Mouse (Mus musculus): ENCODE data around the gene Prmt2. TPM values are rescaled to one million over a fixed set of nuclear protein-coding genes. Genes with fewer than 3 reads are reported as not detected.
A peak's percentile ranks its signal among the peaks of the same experiment; 100 is the strongest.

The Prmt2 gene
- polyA plus RNA-seq, 1 experiment from 2014 or later, result 51.3 TPM

DNA sequence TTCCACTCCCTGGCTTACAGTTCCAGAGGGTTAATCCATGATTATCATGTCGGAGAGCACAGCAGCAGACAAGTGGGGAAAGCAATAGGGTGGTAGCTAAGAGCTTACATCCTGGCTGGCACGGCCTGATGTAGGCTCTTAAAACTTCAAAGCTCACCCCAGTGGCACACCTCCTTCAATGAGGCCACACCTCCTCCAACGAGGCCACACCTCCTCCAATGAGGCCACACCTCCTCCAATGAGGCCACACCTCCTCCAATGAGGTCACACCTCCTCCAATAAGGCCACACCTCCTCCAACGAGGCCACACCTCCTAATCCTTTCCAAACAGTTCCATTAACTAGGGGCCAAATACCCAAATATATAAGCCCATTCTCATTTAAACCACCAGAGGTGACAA lies 23.5 kb downstream of the Prmt2 start:
- Histone ChIP-seq H3K36me3 (peaks cover 38% of the 10 kb centered on the region), H3K9ac (no peak overlapping the region), H3K9me3 (no peaks in the 10 kb centered on the region), H3K4me1 (no peaks in the 10 kb centered on the region), H3K4me3 (replicated peaks) (no peak overlapping the region), H3K27ac (no peak overlapping the region), H3K27me3 (replicated peaks) (no peaks in the 10 kb centered on the region), H3K4me2 (no peak overlapping the region)
- WGBS, result 95% methylated on average over 4 of the region's 4 CpGs
- no peak for ATAC-seq (ENCODE audit: insufficient read depth, low FRiP score, low read depth)

DNA sequence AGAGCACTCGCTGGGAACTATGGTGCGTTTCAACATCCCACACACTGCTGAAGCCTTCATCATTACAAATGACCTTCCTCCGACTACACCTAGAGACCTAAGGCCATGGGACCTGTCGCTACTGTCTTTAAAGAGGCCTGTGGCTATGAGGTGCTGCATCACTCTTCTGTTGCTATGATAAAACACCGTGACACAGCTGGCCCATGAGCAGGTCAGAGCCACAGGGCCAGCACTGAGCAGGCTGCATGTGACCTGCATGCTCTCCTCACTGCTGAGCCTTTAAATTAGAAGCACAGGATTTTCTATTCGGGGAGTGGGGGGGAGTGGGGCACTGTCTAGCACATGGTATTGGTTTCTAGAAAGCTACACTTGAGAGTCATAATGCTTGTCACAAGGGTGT lies 25.5 kb downstream of the Prmt2 start:
- 85% methylated on average over 6 of the region's 6 CpGs for WGBS

GRCm38 (mm10) chr10:76210806-76211205 lies 26.9 kb downstream of the Prmt2 start:
- H3K27ac ChIP-seq, result no peak overlapping the region
- no peak for ATAC-seq (ENCODE audit: insufficient read depth, low FRiP score, low read depth)
- H3K9me3 ChIP-seq, result no peaks in the 10 kb centered on the region
- H3K4me3 ChIP-seq (replicated peaks), result no peak overlapping the region
- no peak overlapping the region for H3K4me2 ChIP-seq
- peaks cover 34% of the 10 kb centered on the region for H3K36me3 ChIP-seq
- H3K27me3 ChIP-seq (replicated peaks), result no peaks in the 10 kb centered on the region
- H3K4me1 ChIP-seq, result no peaks in the 10 kb centered on the region
- no peak overlapping the region for H3K9ac ChIP-seq
- 94% methylated on average over 7 of the region's 7 CpGs for WGBS

More for the DNA sequence above, 25.5 kb downstream of the Prmt2 start:
- Histone ChIP-seq H3K27ac (no peak overlapping the region), H3K4me3 (replicated peaks) (no peak overlapping the region), H3K36me3 (peaks cover 42% of the 10 kb centered on the region), H3K4me1 (no peaks in the 10 kb centered on the region), H3K4me2 (no peak overlapping the region), H3K9ac (no peak overlapping the region), H3K27me3 (replicated peaks) (no peaks in the 10 kb centered on the region), H3K9me3 (no peaks in the 10 kb centered on the region)
- no peak for ATAC-seq (ENCODE audit: insufficient read depth, low FRiP score, low read depth)

DNA sequence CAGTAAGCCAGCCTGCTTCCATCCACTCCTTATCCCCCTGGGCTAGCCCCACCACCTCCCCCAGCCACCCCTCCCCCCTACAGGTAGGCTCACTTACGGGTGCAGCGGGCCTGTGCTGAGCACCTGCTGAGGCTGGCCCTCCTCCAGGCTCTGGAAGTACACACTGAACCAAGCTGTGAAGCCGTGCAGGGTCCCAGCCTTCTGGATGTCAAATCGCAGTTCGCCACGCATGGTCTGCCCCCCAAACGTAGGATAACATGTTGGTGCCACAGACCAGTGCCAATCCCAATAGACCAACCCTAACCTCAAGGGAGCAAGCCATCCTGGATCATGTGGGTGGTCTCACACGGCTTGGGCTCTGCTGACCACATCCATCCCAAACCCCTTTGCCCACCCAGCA lies 28.4 kb downstream of the Prmt2 start:
- Histone ChIP-seq H3K4me2 (no peak overlapping the region), H3K36me3 (peaks cover 21% of the 10 kb centered on the region), H3K27me3 (replicated peaks) (no peaks in the 10 kb centered on the region), H3K27ac (no peak overlapping the region), H3K9ac (no peak overlapping the region), H3K9me3 (no peaks in the 10 kb centered on the region), H3K4me1 (no peaks in the 10 kb centered on the region), H3K4me3 (replicated peaks) (no peak overlapping the region)
- WGBS, result 87% methylated on average over 8 of the region's 8 CpGs
- no peak for ATAC-seq (ENCODE audit: insufficient read depth, low FRiP score, low read depth)

DNA sequence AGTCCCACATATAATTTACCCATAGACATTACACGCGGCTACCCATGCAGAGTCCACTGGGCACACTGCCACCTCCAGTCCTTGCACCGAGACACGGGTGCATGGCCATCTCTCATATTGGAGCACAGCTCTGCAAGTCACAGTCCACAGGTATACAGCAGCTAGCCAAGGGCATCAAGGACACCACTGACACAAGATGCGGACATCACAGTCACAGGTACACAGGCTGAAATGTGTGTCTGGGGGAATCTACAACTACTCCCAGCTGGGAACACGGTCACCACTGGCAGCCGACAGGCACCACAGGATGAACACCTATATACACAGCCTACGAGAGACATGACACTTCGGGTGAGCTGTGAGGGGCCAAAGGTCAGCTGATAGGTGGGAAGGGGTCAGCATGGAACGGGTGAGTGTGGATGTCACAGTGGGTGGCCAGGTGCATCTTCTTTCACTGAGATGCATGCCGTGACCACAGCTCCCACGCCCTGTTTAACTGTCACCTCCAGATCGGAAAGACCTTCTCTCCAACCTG lies 30.3 kb downstream of the Prmt2 start:
- Histone ChIP-seq H3K36me3 (peaks cover 17% of the 10 kb centered on the region), H3K4me2 (no peak overlapping the region), H3K4me1 (no peaks in the 10 kb centered on the region), H3K9ac (no peak overlapping the region), H3K27me3 (replicated peaks) (no peaks in the 10 kb centered on the region), H3K27ac (no peak overlapping the region), H3K4me3 (replicated peaks) (no peak overlapping the region), H3K9me3 (no peaks in the 10 kb centered on the region)
- no peak for ATAC-seq (ENCODE audit: insufficient read depth, low FRiP score, low read depth)
- 84% methylated on average over 13 of the region's 13 CpGs for WGBS

- Histone ChIP-seq H3K4me2 (peak overlapping the region; percentile 56), H3K36me3 (peaks cover 6% of the 10 kb centered on the region; the same call in 1 of the 2 replicates), H3K27ac (no peak overlapping the region), H3K4me3 (replicated peaks) (peak overlapping the region; percentile 40), H3K9ac (no peak overlapping the region), H3K4me1 (no peaks in the 10 kb centered on the region), H3K9me3 (no peaks in the 10 kb centered on the region), H3K27me3 (replicated peaks) (no peaks in the 10 kb centered on the region)
- WGBS, result 19% methylated on average over 17 of the region's 18 CpGs
- ATAC-seq (ENCODE audit: insufficient read depth, low FRiP score, low read depth), result no peak
Measured at GRCm38 (mm10) chr10:76203798-76204283, 33.8 kb downstream of the Prmt2 start.

DNA sequence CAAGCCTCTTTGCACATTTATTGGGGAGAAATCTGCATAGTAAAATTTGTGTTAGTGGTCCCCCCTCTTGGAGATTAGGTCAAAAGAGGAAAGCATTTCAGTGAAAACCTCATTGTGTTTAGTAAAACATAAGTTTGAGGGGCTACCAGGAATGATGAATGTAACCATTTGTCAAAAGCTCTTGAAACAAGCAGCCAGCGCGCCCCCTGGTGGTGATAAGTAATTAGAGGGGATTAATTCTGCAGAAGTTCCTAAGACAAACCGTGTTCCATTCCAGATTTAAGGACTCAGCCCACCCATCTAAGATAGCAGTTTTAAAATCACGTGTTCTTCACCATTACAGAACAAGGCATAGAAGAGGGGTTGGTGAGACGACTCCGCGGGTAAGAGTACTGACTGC lies 35.7 kb downstream of the Prmt2 start:
- Histone ChIP-seq H3K9ac (no peak overlapping the region), H3K36me3 (no peaks in the 10 kb centered on the region), H3K4me3 (replicated peaks) (no peak overlapping the region), H3K9me3 (no peaks in the 10 kb centered on the region), H3K4me1 (no peaks in the 10 kb centered on the region), H3K27ac (no peak overlapping the region), H3K27me3 (replicated peaks) (no peaks in the 10 kb centered on the region), H3K4me2 (no peak overlapping the region)
- WGBS, result 15% methylated on average over 7 of the region's 7 CpGs
- ATAC-seq (ENCODE audit: insufficient read depth, low FRiP score, low read depth), result no peak

DNA sequence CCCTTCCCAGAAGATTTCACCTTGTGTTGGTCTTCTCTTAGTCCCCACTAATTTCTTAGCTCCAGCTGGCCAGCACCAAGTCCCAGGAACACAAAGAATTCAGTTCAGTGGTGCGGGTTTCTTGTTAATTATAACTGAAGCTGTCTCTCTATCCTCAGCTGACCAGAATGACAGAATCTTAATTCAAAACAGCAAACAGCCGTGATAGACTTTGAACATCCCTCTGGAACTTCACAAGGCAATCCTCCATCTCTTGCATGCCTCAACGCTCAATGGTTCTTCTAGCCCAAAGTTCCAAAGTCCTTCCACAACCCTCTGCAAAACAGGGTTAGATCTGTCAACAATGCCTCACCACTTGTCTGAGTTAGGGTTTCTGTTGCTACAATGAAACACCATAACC lies 36.2 kb downstream of the Prmt2 start:
- no peaks in the 10 kb centered on the region for H3K4me1 ChIP-seq
- H3K9ac ChIP-seq, result no peak overlapping the region
- no peaks in the 10 kb centered on the region for H3K27me3 ChIP-seq (replicated peaks)
- no peaks in the 10 kb centered on the region for H3K9me3 ChIP-seq
- H3K4me2 ChIP-seq, result no peak overlapping the region
- no peak overlapping the region for H3K4me3 ChIP-seq (replicated peaks)
- WGBS, result 79% methylated on average over 3 of the region's 3 CpGs
- no peaks in the 10 kb centered on the region for H3K36me3 ChIP-seq
- ATAC-seq (ENCODE audit: insufficient read depth, low FRiP score, low read depth), result no peak
- H3K27ac ChIP-seq, result no peak overlapping the region

DNA sequence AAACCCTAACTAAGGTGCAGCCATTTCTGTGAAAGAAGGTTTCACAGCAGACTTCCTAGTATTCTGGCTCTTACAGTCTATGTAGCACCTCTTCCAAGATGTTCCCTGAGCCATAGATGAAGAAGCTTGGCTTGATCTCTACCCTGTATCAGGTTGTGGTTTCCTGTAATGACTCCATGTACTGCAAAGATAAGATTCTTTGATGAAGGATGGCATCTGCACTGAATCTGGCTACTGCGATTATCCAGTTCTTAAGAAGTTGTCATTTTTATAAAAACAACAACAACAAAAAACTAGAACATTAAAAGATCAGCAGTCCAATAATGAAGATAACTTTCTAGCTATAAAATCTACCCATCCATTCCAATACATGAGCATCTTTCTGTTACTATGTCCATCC lies 49.7 kb downstream of the Prmt2 start:
- H3K4me1 ChIP-seq, result no peaks in the 10 kb centered on the region
- no peaks in the 10 kb centered on the region for H3K36me3 ChIP-seq
- H3K9ac ChIP-seq, result no peak overlapping the region
- no peaks in the 10 kb centered on the region for H3K27me3 ChIP-seq (replicated peaks)
- no peak overlapping the region for H3K4me3 ChIP-seq (replicated peaks)
- no peak overlapping the region for H3K27ac ChIP-seq
- H3K9me3 ChIP-seq, result no peaks in the 10 kb centered on the region
- no peak overlapping the region for H3K4me2 ChIP-seq
- ATAC-seq (ENCODE audit: insufficient read depth, low FRiP score, low read depth), result no peak
- 88% methylated on average over 1 of the region's 1 CpGs for WGBS

- Histone ChIP-seq H3K4me2 (no peak overlapping the region), H3K36me3 (no peaks in the 10 kb centered on the region), H3K9ac (no peak overlapping the region), H3K4me1 (no peaks in the 10 kb centered on the region), H3K27ac (no peak overlapping the region), H3K27me3 (replicated peaks) (no peaks in the 10 kb centered on the region), H3K4me3 (replicated peaks) (no peak overlapping the region), H3K9me3 (no peaks in the 10 kb centered on the region)
- ATAC-seq (ENCODE audit: insufficient read depth, low FRiP score, low read depth), result no peak
- WGBS, result 74% methylated on average over 4 of the region's 4 CpGs
Measured at GRCm38 (mm10) chr10:76185216-76185615, 52.4 kb downstream of the Prmt2 start.

DNA sequence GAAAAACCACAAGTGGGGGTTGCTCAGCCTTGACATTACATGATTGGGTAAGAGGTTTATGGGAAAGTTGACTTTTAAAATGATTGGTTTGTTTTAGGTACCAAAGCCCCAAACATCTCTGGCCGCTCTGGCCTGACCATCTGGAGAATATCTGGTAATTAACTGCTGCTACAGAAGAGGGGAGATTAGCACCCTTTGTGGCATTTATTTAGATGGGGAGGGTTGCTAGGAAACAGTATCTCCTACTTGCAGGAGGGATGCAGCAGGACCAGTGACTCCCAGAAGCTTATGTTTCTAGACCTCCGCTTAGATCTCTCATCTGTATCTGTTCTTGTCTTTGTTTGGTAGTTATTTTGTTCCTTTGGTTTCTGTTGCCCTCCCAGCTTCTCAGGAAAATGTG lies 62.8 kb downstream of the Prmt2 start:
- 53% methylated on average over 2 of the region's 2 CpGs for WGBS
- ATAC-seq (ENCODE audit: insufficient read depth, low FRiP score, low read depth), result no peak
- no peak overlapping the region for H3K9ac ChIP-seq
- no peaks in the 10 kb centered on the region for H3K36me3 ChIP-seq
- no peak overlapping the region for H3K4me3 ChIP-seq (replicated peaks)
- H3K4me1 ChIP-seq, result no peaks in the 10 kb centered on the region
- no peaks in the 10 kb centered on the region for H3K9me3 ChIP-seq
- H3K27me3 ChIP-seq (replicated peaks), result no peaks in the 10 kb centered on the region
- H3K4me2 ChIP-seq, result no peak overlapping the region
- no peak overlapping the region for H3K27ac ChIP-seq

DNA sequence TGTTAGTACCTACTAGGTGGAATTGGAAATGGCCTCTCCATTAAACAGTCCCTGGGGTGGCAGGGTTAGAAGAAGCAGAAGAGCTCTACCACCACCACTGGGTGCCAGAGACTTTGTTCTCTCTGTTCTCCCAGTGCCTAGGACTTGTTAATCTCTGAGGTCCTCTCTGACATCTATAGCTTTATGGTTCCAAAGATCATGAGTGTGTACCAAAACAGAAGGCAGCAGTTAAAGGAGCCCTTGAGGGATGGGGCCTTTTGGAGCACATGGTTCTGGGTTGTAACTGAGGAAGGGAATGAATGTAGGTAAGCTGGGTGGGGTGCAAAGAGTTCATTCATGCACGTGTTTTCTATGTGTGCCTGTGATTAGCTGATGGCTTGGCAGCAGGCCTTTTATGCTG lies 79.7 kb downstream of the Prmt2 start:
- Histone ChIP-seq H3K27me3 (replicated peaks) (no peaks in the 10 kb centered on the region), H3K9me3 (no peaks in the 10 kb centered on the region), H3K36me3 (no peaks in the 10 kb centered on the region), H3K4me2 (no peak overlapping the region), H3K27ac (no peak overlapping the region), H3K4me1 (no peaks in the 10 kb centered on the region), H3K9ac (no peak overlapping the region), H3K4me3 (replicated peaks) (no peak overlapping the region)
- ATAC-seq (ENCODE audit: insufficient read depth, low FRiP score, low read depth), result no peak
- 19% methylated on average over 1 of the region's 1 CpGs for WGBS

DNA sequence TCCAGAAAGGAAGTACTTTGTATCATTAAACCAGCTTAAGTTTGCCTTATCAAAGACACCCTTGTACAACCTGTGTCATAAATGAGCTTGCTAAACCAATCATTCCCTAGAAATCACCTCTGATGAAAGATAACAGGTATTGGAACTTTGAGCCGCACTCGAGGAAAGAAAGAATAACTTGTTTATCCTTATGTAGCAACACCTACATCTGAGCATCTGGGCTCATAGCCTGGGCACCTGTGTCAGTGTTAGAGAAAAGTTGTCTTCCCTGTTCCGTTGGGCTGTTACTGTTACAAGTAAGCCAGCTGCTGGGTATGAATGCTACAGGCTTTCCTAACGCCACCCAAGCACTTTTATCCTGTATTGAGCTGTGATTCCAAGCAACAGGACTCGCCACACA lies 80.1 kb downstream of the Prmt2 start:
- no peak overlapping the region for H3K27ac ChIP-seq
- H3K9ac ChIP-seq, result no peak overlapping the region
- WGBS, result 73% methylated on average over 5 of the region's 5 CpGs
- H3K36me3 ChIP-seq, result no peaks in the 10 kb centered on the region
- H3K27me3 ChIP-seq (replicated peaks), result no peaks in the 10 kb centered on the region
- H3K4me2 ChIP-seq, result no peak overlapping the region
- no peak for ATAC-seq (ENCODE audit: insufficient read depth, low FRiP score, low read depth)
- no peaks in the 10 kb centered on the region for H3K4me1 ChIP-seq
- H3K9me3 ChIP-seq, result no peaks in the 10 kb centered on the region
- no peak overlapping the region for H3K4me3 ChIP-seq (replicated peaks)

Measured in stomach, embryonic 15.5 days (tissue).